Mouse (Mus musculus): ENCODE measurements at regions not wholly inside any gene's neighbourhood (a gene's known extent, or its start where the extent isn't known, plus 50 kb on each side); places are given as distances from the start of the nearest gene placed in this dataset.

- TF ChIP-seq CTCF (IDR thresholded peaks at IDR 0.05; ENCODE audit: low read depth) = peak; percentile 22
- TF ChIP-seq EP300 (optimal IDR thresholded peaks at IDR 0.05) = no peak
Observed at GRCm38 (mm10) chr7:125104011-125104410, 340.5 kb upstream of the Kdm8 start.
